Mouse (Mus musculus): Measurements from ENCODE around the gene Gm20388.
"Not testable (repeated sequence)": the region's sequence is repeated elsewhere in the genome, so short reads cannot be mapped to it uniquely, and the experiment has no call there.

Gm20388 gene

DNA sequence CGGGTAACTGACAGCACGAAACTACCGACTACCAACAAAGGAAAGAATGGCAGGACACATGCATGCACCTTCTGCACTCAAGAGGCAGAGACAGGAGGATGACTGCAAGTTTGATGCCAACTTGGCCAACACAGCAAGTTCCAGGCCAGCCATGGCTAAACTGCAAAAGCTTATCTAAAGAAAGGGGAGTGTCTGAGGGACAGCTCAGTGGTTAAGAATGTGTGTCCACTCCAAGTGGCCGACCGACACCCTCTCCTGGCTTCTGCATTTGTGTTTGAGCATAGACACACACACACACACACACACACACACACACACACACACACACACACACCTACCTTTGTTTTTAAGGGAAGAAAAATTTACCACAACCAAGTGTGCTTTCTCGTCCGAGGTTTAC, 3367.8 kb downstream of the Gm20388 start:
- no peak for DNase-seq

DNA sequence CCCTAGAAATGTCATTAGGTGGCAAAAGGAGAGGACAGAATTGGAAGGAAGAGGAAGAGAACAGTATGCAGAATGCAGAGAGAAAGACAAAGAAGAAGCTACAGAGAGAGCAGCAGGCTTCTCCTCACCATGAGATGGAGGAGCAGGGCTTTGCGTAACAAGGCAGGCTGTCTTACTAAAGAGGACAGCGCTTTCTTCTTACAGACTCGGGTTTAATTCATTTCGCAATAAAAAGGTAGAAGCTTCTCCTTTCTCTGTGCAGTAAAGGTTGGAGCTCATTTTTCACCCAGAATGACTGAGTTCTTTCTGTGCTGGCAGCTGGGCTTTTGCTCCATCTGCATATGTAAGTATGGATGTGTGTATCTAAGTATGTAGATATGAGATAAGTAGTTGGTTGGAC, 3369.2 kb downstream of the Gm20388 start:
- no peak for DNase-seq

- no peak for DNase-seq
These were observed 3369.9 kb downstream of the Gm20388 start for GRCm38 (mm10) chr8:123280302-123281094.

DNA sequence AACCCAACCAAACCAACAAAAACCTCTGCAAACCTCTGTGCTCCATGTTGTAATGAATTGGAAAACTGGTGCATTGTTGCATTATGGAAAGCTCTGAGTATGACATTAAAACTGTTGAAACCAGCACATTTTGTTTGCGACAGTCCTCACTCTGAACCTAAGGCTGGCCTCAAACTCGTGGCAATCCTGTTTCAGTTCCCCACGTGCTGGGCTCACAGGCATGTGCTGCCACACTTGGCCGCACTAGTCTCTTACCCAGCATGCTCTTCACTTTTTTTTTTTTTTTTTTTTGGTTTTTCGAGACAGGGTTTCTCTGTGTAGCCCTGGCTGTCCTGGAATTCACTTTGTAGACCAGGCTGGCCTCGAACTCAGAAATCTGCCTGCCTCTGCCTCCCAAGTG, 3372.4 kb downstream of the Gm20388 start:
- DNase-seq = not testable (repeated sequence)

DNA sequence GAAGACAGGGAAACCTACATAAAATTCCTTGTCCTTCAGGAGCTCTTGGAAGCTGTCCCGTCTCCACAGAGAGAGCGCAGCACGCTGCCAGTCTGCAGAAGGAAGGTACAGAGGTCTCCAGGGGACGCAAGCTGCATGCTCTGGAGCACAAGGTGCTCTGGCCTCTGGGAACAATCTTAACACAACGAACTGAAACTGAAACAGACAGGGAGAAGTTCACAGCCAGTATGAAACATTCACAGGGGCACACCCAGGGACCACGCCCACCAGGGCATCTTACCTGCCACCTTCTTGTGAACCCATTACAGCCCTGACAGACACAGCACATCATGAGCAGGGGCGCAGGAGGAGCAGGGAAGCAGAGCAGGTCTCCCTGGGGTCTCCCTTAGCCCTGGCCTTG, 3373.3 kb downstream of the Gm20388 start:
- DNase-seq = no peak

- DNase-seq = no peak
These were observed 3373.9 kb downstream of the Gm20388 start for GRCm38 (mm10) chr8:123284493-123284892.

DNA sequence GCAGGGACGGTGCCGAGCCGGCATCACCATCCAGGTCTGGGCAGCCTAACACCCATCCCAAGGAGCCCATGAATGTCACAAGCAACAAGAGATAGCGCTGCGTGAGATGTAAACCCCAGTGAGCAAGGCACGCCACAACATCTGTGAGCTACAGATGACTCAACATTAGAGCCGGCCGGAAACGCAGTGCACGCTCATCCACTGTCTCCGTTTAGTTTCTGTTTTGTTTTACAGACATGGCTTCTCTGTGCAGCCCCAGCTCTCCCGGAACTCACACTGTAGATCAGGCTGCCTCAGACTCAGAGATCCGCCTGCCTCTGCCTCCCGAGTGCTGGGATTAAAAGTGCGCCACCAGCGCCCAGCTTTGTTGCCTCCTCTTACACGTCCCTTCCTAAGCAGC, 3376.7 kb downstream of the Gm20388 start:
- no peak for DNase-seq

DNA sequence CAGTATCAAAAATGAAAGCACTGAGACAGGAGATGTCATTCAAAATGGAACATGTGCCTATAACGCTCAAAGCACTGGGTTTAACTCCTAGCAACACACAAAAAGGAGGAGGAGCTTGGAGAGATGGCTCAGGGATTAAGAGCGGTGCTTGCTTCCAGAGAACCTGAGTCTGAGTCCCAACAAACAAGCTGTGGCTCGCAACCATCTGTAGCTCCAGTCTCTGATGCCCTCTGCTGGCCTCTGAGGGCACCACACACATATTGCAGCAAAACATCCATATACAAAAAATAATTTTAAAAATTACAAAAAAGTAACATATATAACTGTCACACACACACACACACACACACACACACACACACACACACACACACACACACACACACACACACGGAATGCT, 3379.5 kb downstream of the Gm20388 start:
- DNase-seq = peak; percentile 22 to 62

DNA sequence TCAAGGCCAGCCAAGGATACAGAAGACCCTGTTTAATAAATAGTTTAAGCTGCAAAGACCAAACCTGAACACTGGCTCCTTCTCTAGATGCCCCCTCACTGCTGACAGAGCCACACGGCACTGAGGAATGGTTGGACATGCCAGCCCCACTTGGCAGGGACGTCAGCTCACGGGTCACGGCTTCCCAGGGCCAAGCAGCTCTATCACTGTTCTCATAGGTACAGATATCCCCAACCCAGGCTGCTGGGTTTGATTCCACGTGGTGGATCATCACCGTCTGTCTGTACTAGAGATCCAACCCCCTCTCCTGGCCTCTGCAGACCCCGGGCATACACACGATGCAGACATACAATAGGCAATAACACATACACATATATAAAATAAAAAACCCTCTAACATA, 3380.0 kb downstream of the Gm20388 start:
- DNase-seq = no peak

DNA sequence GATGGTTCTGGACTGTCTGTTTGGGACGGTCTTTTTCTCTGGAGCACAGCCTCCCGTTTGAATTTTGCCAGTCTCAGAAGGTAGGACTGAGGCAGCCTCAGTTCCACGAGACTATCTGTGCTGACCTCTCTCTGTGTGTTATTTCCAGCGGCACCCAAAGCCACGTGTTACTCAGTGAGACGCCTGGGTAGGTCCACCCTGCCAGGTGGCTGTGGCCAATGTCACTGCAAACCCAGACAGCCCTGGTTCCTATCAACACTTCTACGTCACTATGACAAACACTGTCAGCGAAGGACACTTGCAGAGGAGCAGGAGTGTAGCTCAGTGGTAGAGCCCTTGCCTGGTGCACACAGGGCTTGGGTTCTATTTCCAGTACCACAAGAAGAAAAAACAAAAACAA, 3381.1 kb downstream of the Gm20388 start:
- no peak for DNase-seq

DNA sequence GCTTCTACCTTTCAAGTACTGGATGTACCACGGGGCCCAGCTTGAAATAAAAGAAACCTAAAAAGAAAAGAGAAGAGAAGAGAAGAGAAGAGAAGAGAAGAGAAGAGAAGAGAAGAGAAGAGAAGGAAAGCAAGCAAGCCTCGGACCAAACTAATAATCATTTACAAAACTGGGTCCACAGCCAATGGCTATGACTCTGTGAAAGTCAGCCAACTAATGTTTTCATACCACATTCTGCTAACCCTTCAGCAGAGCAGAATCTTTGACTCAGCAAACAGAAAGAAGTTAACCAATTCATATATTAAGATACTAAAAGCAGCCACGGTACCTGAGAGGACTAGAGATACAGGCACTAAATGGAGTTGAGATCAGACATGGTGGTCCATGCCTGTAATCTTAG, 3381.6 kb downstream of the Gm20388 start:
- no peak for DNase-seq

DNA sequence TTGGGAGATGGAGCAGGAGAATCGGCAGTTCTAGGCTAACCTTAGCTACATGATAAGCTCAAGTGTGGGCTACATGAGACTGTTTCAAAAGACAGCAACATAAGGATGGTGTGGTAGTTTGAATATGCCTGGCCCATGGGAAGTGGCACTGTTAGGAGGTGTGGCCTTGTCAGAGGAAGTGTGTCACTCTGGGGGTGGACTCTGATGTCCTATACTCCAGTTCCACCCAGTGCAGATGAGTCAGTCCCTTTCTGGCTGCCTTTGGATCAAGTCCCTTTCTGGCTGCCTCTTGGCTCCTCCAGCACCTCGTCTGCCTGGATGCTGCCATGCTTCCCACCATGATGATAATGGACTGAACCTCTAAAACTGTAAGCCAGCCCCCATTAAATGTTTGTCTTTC, 3382.1 kb downstream of the Gm20388 start:
- no peak for DNase-seq

GRCm38 (mm10) chr8:123298301-123298700, 3387.7 kb downstream of the Gm20388 start:
- no peak for DNase-seq

GRCm38 (mm10) chr8:123308738-123309137, 3398.1 kb downstream of the Gm20388 start:
- no peak for DNase-seq

DNA sequence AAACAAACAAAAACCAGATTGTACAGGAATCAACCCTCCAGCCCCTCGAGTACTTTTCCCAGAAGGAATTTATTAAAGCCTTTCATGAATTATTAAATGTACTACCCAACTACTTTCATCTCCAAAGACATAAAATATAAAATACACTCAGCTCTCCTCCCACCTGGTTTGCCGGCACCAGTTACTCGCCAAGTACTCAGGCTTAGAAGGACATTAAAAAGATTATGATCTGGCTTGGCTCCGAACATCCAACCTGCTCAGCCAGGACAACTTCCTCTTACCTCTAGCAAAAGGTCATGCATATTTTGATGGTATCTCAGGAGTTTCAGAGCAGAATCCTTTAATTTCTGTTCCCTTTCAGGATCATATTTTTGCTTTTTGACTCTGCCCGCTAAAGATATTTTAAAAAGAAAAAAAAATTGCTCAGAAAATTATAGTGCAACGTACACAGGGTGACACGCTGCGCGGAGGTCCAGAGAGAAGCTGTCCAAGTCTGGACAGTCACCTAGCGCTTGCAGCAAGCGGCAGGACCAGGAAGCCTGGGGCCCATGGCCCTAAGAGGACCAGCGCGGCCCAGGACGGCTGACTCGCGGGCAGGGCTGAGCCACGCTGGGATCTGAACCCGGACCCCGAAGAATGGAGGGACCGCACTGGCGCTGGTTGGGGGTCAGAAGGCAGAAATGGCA, 3407.3 kb downstream of the Gm20388 start:
- DNase-seq = no peak

- peak; percentile 94 to 97 for DNase-seq
These were observed 3407.8 kb downstream of the Gm20388 start, which contains the start of gene Fanca for GRCm38 (mm10) chr8:123318467-123318911. Fanca (minus strand) TSS chr8:123318576.

- peak; percentile 45 to 68 for DNase-seq
These were observed 3409.0 kb downstream of the Gm20388 start for GRCm38 (mm10) chr8:123319522-123320164.

DNA sequence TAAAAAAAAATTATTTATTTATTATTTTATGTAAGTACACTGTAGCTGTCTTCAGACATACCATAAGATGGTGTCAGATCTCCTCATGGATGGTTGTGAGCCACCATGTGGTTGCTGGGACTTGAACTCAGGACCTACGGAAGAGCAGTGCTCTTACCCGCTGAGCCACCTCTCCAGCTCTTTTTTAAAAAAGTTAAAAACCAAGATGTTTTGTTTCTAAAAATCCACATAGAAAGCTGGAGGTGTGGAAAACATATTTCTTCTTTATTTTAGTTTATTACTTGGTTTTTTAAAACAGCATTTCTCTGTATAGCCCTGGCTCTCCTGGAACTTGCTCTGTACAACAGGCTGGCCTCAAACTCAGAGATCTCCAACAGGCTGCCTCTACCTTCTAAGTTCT, 3417.9 kb downstream of the Gm20388 start:
- DNase-seq = no peak

DNA sequence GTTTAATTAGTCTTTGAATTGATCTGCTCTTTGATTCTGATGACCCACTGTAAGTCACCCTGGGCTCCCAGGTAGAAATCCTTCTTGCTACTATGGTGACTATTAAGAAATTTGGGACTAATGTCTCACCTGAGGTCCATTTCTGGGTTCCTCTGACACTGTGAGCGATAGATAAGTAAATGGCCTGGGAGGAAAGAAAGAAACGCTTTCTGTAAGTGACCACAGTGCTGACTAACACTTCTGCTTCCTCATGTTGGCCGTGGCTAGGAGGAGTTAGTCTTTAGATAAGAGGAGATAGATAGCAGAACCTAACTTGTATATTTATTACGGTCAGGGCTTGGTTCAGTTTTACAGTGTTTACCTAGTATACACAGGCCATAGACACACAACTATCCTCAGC, 3418.7 kb downstream of the Gm20388 start:
- DNase-seq = no peak

GRCm38 (mm10) chr8:123329961-123330360, 3419.3 kb downstream of the Gm20388 start:
- no peak for DNase-seq

DNA sequence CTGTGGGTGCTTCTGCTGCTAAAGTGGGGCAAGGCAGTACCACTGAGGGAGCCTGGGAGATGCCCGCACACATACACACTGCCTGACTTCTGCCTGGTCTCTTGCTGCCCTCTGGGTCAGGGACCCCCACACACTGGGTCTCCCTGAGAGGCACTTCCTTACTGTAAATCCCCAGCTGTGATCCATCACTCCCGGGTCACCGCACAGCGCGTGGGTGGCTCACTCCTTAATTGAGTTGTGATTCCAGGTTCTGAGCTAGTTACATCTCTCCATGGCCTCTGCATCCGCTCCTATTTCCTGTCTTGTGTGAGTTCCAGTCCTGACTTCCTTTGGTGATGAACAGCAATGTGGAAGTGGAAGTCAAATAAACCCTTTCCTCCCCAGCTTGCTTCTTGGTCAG, 3420.1 kb downstream of the Gm20388 start:
- no peak for DNase-seq

- DNase-seq = no peak
These were observed 3420.7 kb downstream of the Gm20388 start for GRCm38 (mm10) chr8:123331301-123331700.

DNA sequence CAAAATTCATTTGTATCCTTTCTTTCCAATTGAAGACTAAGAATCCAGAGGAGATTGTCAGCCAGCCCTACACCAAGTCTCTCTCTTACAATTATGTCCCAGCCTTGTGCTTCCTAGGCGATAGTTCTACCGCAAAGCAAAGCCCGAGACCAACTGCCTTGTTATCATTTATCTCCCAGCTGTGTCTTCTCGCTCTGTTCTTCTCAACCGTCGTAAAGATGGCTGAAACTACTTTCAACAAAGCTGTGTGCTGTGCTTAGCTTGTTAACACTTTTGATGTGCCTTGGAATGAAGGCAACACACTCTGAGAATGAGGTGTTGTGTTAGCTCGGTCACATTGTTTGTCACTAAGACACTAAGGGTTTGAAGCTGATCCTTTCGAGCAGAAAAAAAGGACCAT, 3421.2 kb downstream of the Gm20388 start:
- no peak for DNase-seq
